Mouse (Mus musculus): ENCODE results near the gene Sowahd. TPM values are rescaled to one million over a fixed set of nuclear protein-coding genes. Genes with fewer than 3 reads are reported as not detected.
A peak's percentile ranks its signal among the peaks of the same experiment; 100 is the strongest.
"Not testable (repeated sequence)": the region's sequence is repeated elsewhere in the genome, so short reads cannot be mapped to it uniquely, and the experiment has no call there.

Gene Sowahd
- polyA plus RNA-seq, 1 experiment, result not detected

GRCm38 (mm10) chrX:37063902-37064301 is 15.3 kb downstream of the Sowahd start:
- no peaks in the 10 kb centered on the region for H3K4me1 ChIP-seq (ENCODE audit: control insufficient read depth, insufficient read depth, low read length)
- H3K4me3 ChIP-seq (replicated peaks; ENCODE audit: extremely low read depth, low read depth, low read length), result no peak overlapping the region
- no peak for DNase-seq
- 75% methylated on average over 9 of the region's 9 CpGs for WGBS
- TF ChIP-seq POLR2A (IDR thresholded peaks at IDR 0.05; ENCODE audit: borderline replicate concordance, extremely low read depth, low read depth, low read length), result no peak
- TF ChIP-seq CTCF (IDR thresholded peaks at IDR 0.05; ENCODE audit: insufficient read depth, low read length), result no peak

- Histone ChIP-seq H3K4me1 (ENCODE audit: control insufficient read depth, insufficient read depth, low read length) (no peaks in the 10 kb centered on the region), H3K4me3 (replicated peaks; ENCODE audit: extremely low read depth, low read depth, low read length) (no peak overlapping the region)
- TF ChIP-seq CTCF (IDR thresholded peaks at IDR 0.05; ENCODE audit: insufficient read depth, low read length), result no peak
- WGBS, result 65% methylated on average over 3 of the region's 3 CpGs
- DNase-seq, result no peak
These were observed 18.7 kb downstream of the Sowahd start for GRCm38 (mm10) chrX:37067299-37067698.

DNA sequence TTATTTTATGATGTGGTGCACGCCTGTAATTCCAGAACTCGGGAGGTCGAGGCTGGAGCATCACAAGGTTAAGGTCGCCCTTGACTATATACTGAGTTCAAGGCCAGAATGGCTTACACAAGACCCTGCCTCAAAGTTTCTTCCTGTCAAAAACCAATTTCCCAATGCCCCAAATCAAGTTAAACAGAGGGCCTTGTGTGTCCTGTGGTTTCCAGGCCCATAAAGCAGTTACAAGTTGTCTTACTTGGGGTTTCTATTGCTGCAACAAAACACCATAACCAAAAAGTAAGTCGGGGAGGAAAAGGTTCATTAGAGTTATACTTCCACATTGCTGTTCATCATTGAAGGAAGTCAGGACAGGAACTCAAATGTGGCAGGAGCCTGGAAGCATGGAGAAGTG is 20.1 kb downstream of the Sowahd start:
- no peak for TF ChIP-seq POLR2A (IDR thresholded peaks at IDR 0.05; ENCODE audit: borderline replicate concordance, extremely low read depth, low read depth, low read length)
- TF ChIP-seq CTCF (IDR thresholded peaks at IDR 0.05; ENCODE audit: insufficient read depth, low read length), result no peak
- 86% methylated on average over 5 of the region's 5 CpGs for WGBS
- Histone ChIP-seq H3K4me1 (ENCODE audit: control insufficient read depth, insufficient read depth, low read length) (no peaks in the 10 kb centered on the region), H3K4me3 (replicated peaks; ENCODE audit: extremely low read depth, low read depth, low read length) (no peak overlapping the region)
- no peak for DNase-seq

GRCm38 (mm10) chrX:37074262-37074892 is 25.7 kb downstream of the Sowahd start:
- Histone ChIP-seq H3K4me1 (ENCODE audit: control insufficient read depth, insufficient read depth, low read length) (no peaks in the 10 kb centered on the region), H3K4me3 (replicated peaks; ENCODE audit: extremely low read depth, low read depth, low read length) (no peak overlapping the region)
- 41% methylated on average over 9 of the region's 9 CpGs for WGBS
- TF ChIP-seq CTCF (IDR thresholded peaks at IDR 0.05; ENCODE audit: insufficient read depth, low read length) (peak; percentile 81), POLR2A (IDR thresholded peaks at IDR 0.05; ENCODE audit: borderline replicate concordance, extremely low read depth, low read depth, low read length) (no peak)
- peak; percentile 28 for DNase-seq

- WGBS, result 59% methylated on average over 8 of the region's 8 CpGs
- no peak for TF ChIP-seq CTCF (IDR thresholded peaks at IDR 0.05; ENCODE audit: insufficient read depth, low read length)
- TF ChIP-seq POLR2A (IDR thresholded peaks at IDR 0.05; ENCODE audit: borderline replicate concordance, extremely low read depth, low read depth, low read length), result no peak
- DNase-seq, result no peak
- H3K4me1 ChIP-seq (ENCODE audit: control insufficient read depth, insufficient read depth, low read length), result no peaks in the 10 kb centered on the region
- no peak overlapping the region for H3K4me3 ChIP-seq (replicated peaks; ENCODE audit: extremely low read depth, low read depth, low read length)
These were observed 28.0 kb downstream of the Sowahd start for GRCm38 (mm10) chrX:37076651-37077050.

DNA sequence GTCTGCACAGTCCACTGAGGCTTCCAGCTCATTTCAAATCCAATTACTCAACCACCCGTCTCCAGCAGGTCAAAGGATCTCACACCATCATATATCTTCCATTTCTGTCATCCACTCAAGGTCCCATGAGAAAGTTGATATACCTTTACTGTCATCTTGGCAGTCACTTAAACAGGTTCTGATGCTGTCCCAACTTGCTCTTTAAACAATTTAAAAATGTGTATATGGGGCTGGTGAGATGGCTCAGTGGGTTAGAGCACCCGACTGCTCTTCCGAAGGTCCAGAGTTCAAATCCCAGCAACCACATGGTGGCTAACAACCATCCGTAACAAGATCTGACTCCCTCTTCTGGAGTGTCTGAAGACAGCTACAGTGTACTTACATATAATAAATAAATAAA is 31.7 kb downstream of the Sowahd start:
- 84% methylated on average over 4 of the region's 4 CpGs for WGBS
- not testable (repeated sequence) for DNase-seq; H3K4me3 ChIP-seq (replicated peaks; ENCODE audit: extremely low read depth, low read depth, low read length)

GRCm38 (mm10) chrX:37081194-37081593 is 32.5 kb downstream of the Sowahd start:
- H3K4me1 ChIP-seq (ENCODE audit: control insufficient read depth, insufficient read depth, low read length), result peaks cover 2% of the 10 kb centered on the region
- TF ChIP-seq CTCF (IDR thresholded peaks at IDR 0.05; ENCODE audit: insufficient read depth, low read length) (no peak), POLR2A (IDR thresholded peaks at IDR 0.05; ENCODE audit: borderline replicate concordance, extremely low read depth, low read depth, low read length) (no peak)
- H3K4me3 ChIP-seq (replicated peaks; ENCODE audit: extremely low read depth, low read depth, low read length), result no peak overlapping the region
- no peak for DNase-seq
- WGBS, result 50% methylated on average over 6 of the region's 6 CpGs

More for the DNA sequence above, 31.7 kb downstream of the Sowahd start:
- H3K4me1 ChIP-seq (ENCODE audit: control insufficient read depth, insufficient read depth, low read length), result not testable (repeated sequence)

DNA sequence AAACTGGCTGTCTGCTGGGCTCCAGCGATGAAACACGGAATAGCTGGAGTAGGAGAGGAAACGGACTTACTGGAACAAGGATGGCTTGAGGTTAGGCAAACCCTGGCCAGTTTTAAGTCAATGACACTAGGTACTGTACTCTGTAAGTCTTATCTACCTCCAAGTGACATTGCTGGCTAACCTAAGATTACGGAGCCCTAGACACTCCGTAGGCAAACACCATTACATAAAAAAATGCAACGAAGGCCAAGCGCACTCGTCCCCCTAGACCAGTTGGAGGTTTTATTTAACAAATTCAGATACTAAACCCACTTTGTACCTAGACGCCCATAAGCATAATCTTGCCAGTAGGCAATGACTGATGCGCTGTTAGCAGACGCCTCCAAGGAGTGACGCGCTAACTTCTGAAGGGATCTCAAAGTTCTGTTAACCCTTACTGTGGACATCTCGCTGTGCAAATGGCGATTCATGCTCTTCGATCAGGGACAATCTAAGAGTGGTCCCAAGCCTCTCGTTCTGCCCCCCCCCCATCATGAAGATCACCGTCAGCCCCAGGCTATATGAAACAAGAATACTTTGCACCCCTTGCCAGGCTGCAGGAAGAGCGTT is 35.8 kb downstream of the Sowahd start:
- no peak for TF ChIP-seq POLR2A (IDR thresholded peaks at IDR 0.05; ENCODE audit: borderline replicate concordance, extremely low read depth, low read depth, low read length)
- TF ChIP-seq CTCF (IDR thresholded peaks at IDR 0.05; ENCODE audit: insufficient read depth, low read length), result no peak
- peak overlapping the region; percentile 69 for H3K4me3 ChIP-seq (replicated peaks; ENCODE audit: extremely low read depth, low read depth, low read length)
- peaks cover 2% of the 10 kb centered on the region for H3K4me1 ChIP-seq (ENCODE audit: control insufficient read depth, insufficient read depth, low read length)
- peak; percentile 5 for DNase-seq
- 22% methylated on average over 19 of the region's 19 CpGs for WGBS

GRCm38 (mm10) chrX:37084927-37085660 is 36.4 kb downstream of the Sowahd start, which contains the start of gene Rpl39:
Rpl39 (minus strand) TSS chrX:37085402.
- H3K4me3 ChIP-seq (replicated peaks; ENCODE audit: extremely low read depth, low read depth, low read length), result peak within 1 kb of the TSS; percentile 69
- TF ChIP-seq POLR2A (IDR thresholded peaks at IDR 0.05; ENCODE audit: borderline replicate concordance, extremely low read depth, low read depth, low read length) (peak; percentile 86; the same call in 1 of the 2 replicates), CTCF (IDR thresholded peaks at IDR 0.05; ENCODE audit: insufficient read depth, low read length) (no peak)
- H3K4me1 ChIP-seq (ENCODE audit: control insufficient read depth, insufficient read depth, low read length), result peaks cover 2% of the 10 kb centered on the region
- peak; percentile 80 for DNase-seq
- WGBS, result 28% methylated on average over 38 of the region's 38 CpGs

- WGBS, result 35% methylated on average over 9 of the region's 9 CpGs
- peak overlapping the region; percentile 38 for H3K4me3 ChIP-seq (replicated peaks; ENCODE audit: extremely low read depth, low read depth, low read length)
- TF ChIP-seq CTCF (IDR thresholded peaks at IDR 0.05; ENCODE audit: insufficient read depth, low read length), result no peak
- TF ChIP-seq POLR2A (IDR thresholded peaks at IDR 0.05; ENCODE audit: borderline replicate concordance, extremely low read depth, low read depth, low read length), result no peak
- DNase-seq, result no peak
- peaks cover 2% of the 10 kb centered on the region for H3K4me1 ChIP-seq (ENCODE audit: control insufficient read depth, insufficient read depth, low read length)
These were observed 37.0 kb downstream of the Sowahd start for GRCm38 (mm10) chrX:37085665-37086064.
